Mouse (Mus musculus) lung, postnatal 10 days (tissue): ENCODE data around the gene Rd3.

Source experiments
- DNase-seq: peaks from one replicate; pipeline ENCODE4 v3.0.0; 2021

Gene Rd3

GRCm38 (mm10) chr1:191977187-191977586 lies at the start of gene Rd3:
TSS of gene Rd3 (plus strand) at chr1:191977370.
- peak; percentile 64 for DNase-seq

GRCm38 (mm10) chr1:191928345-191928744 lies 48.8 kb upstream of the Rd3 start:
- DNase-seq, result no peak

- no peak for DNase-seq
Measured at GRCm38 (mm10) chr1:191929065-191929464, 48.1 kb upstream of the Rd3 start.

- no peak for DNase-seq
Measured at GRCm38 (mm10) chr1:191929897-191930524, 47.2 kb upstream of the Rd3 start.

- DNase-seq, result no peak
Measured at GRCm38 (mm10) chr1:191930525-191931105, 46.6 kb upstream of the Rd3 start.

- DNase-seq, result no peak
Measured at GRCm38 (mm10) chr1:191932286-191932985, 44.7 kb upstream of the Rd3 start.

- DNase-seq, result no peak
Measured at GRCm38 (mm10) chr1:191932986-191933632, 44.1 kb upstream of the Rd3 start.

- no peak for DNase-seq
Measured at GRCm38 (mm10) chr1:191943638-191944037, 33.5 kb upstream of the Rd3 start.

GRCm38 (mm10) chr1:191945341-191945740 lies 31.8 kb upstream of the Rd3 start:
- DNase-seq, result no peak

- no peak for DNase-seq
Measured at GRCm38 (mm10) chr1:191945756-191946155, 31.4 kb upstream of the Rd3 start.

GRCm38 (mm10) chr1:191946261-191946660 lies 30.9 kb upstream of the Rd3 start:
- peak; percentile 48 for DNase-seq

GRCm38 (mm10) chr1:191946835-191947234 lies 30.3 kb upstream of the Rd3 start:
- DNase-seq, result no peak

GRCm38 (mm10) chr1:191947796-191948195 lies 29.4 kb upstream of the Rd3 start:
- no peak for DNase-seq

- no peak for DNase-seq
Measured at GRCm38 (mm10) chr1:191948600-191948999, 28.6 kb upstream of the Rd3 start.

- no peak for DNase-seq
Measured at GRCm38 (mm10) chr1:191950611-191951010, 26.6 kb upstream of the Rd3 start.

- no peak for DNase-seq
Measured at GRCm38 (mm10) chr1:191952733-191953335, 24.3 kb upstream of the Rd3 start.

GRCm38 (mm10) chr1:191955101-191955500 lies 22.1 kb upstream of the Rd3 start:
- peak; percentile 72 for DNase-seq

- peak; percentile 65 for DNase-seq
Measured at GRCm38 (mm10) chr1:191956261-191956660, 20.9 kb upstream of the Rd3 start.

- peak; percentile 68 for DNase-seq
Measured at GRCm38 (mm10) chr1:191956871-191957270, 20.3 kb upstream of the Rd3 start.

- DNase-seq, result no peak
Measured at GRCm38 (mm10) chr1:191957321-191957720, 19.8 kb upstream of the Rd3 start.

GRCm38 (mm10) chr1:191960946-191961345 lies 16.2 kb upstream of the Rd3 start:
- no peak for DNase-seq

GRCm38 (mm10) chr1:191963413-191963812 lies 13.8 kb upstream of the Rd3 start:
- DNase-seq, result no peak
